Mouse (Mus musculus) urinary bladder, postnatal 25 days (tissue): ENCODE measurements at regions not wholly inside any gene's neighbourhood (a gene's known extent, or its start where the extent isn't known, plus 50 kb on each side); places are given as distances from the start of the nearest gene placed in this dataset.

Experiments used
- DNase-seq: peaks from one replicate; pipeline ENCODE4 v3.0.0; 2022; ENCODE audit warnings: low spot score

GRCm38 (mm10) chr3:34522054-34522684 lies 128.0 kb upstream of the Sox2 start:
- DNase-seq, result no peak

GRCm38 (mm10) chr3:34521357-34522053 lies 128.7 kb upstream of the Sox2 start:
- no peak for DNase-seq

- no peak for DNase-seq
Observed at GRCm38 (mm10) chr3:34512503-34513145, 137.6 kb upstream of the Sox2 start.

- DNase-seq, result no peak
Observed at GRCm38 (mm10) chr3:34510723-34511122, 139.5 kb upstream of the Sox2 start.

GRCm38 (mm10) chr3:34509160-34509559 lies 141.0 kb upstream of the Sox2 start:
- no peak for DNase-seq

DNA sequence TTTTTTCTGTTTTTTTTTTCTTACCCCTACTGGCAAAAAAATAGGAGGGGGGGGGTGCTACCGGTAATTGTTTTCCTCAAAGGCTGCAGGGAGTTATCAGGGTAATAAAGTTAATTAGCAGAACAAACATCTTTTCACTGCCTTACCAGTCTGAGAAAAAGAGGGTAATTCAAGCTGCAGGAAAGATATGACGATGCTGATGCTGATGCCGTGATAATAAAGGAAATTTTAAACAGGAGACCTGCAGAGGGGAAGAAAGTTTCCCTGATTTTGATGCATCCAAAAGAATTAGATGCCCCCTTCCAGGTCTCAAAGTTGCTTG lies 145.7 kb upstream of the Sox2 start:
- no peak for DNase-seq

- no peak for DNase-seq
Observed at GRCm38 (mm10) chr3:34503874-34504572, 146.2 kb upstream of the Sox2 start.

GRCm38 (mm10) chr3:34496839-34497238 lies 153.4 kb upstream of the Sox2 start:
- DNase-seq, result no peak

DNA sequence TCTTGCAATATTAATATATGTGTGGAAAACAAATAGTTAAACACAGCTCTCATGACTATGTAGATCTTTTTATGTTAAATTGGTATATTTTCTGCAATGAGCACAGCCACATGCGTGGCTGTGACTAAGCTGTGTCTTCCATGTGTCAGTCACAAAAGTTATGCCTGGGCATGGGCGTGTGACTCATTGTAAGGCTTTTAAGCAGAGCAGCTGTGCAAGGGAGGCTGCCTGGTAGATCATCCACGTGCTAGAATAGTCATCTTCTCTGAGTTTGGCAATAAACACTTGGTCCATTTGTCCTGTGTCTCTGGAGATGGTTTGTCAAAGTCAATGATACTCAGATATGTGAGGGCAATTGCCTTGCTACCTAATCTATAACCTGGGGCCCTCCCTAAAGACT lies 154.6 kb upstream of the Sox2 start:
- DNase-seq, result no peak

DNA sequence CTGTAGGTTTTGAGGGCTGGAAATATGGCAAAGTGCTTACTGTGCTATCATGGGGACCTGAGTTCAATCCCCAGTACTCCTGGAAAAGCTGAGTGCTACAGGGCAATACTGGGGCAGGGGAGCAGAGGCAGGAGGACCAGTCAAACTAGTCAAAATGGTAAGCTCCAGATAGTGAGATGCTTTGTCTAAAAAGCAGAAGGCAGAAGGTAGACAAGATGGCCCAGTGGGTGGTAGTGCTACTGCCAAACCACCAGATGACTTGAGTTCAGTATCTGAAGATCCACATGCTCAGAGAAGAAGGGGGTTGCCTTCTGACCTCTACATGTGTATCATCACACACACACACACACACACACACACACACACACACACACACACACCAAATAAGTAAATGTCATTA lies 156.3 kb upstream of the Sox2 start:
- no peak for DNase-seq

GRCm38 (mm10) chr3:34489008-34489407 lies 161.2 kb upstream of the Sox2 start:
- DNase-seq, result no peak

DNA sequence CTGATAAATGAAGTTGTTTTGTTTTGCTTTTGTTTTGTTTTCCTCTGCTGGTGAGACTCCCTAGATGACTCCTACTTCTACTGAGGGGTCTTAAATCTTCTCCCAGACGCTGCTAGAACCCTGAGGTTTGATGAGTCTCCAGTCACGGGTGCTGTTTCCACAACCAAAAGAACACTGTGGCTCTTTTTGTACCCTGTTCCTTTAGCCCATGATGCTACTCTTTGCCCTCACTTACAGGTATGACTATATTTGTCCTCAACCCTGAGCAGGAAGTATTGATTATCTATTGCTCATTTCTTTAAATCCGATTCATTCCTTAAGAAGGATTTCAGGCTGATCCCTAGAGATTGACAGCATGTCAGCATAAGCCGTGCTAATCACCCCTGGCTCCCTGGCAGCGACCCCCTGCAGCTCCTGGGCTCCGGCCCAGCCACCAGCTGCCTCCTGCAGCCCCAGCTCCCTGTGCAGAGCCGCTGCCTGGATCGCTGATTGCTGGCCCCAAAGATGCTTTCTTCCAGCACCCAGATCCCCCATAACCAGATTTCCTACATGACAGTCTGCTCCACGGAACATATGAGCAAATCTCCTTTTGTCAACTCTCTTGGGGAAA lies 163.7 kb upstream of the Sox2 start:
- no peak for DNase-seq

DNA sequence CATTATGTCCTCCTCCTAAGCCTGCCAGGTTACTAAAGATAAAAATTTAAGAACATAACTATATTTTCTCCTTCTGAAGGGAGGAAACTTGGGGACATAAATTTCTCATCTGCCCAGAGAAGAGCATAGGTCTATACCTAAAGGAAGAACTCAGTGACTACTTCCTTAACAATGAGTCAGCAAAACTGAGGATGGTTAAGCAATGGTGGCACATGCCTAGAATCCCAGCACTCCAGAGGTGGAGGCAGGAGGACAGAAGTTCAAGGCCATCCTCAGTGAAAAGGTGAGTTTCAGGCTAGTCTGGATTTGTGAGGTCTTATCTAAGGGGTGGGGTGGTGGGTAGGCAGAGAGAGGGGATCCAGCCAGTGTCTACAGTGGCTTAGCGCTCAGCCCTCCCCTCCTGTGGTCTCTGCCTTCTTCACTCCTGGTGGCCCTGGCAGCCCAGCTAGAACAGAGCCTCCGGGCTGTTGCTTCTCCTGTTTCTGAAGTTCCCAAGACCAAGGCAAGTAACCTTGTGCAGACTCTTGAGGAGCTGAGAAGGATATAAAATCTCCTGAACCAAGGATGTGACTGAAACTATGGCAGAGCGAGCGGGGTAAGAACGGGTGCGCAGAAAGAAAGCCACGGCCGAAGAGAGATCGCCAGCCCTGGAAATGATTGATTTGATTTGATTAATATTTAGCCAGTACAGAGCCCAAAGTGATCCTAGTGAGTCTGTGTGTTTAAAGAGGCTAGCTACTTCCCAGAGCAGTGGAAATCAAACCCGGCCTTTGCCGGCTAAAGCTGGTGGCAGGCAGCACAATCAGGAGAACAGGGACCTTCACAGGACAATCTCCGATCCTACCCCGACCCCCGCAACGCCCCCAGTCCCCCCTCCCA lies 164.6 kb upstream of the Sox2 start:
- DNase-seq, result no peak

GRCm38 (mm10) chr3:34483934-34484333 lies 166.3 kb upstream of the Sox2 start:
- no peak for DNase-seq

DNA sequence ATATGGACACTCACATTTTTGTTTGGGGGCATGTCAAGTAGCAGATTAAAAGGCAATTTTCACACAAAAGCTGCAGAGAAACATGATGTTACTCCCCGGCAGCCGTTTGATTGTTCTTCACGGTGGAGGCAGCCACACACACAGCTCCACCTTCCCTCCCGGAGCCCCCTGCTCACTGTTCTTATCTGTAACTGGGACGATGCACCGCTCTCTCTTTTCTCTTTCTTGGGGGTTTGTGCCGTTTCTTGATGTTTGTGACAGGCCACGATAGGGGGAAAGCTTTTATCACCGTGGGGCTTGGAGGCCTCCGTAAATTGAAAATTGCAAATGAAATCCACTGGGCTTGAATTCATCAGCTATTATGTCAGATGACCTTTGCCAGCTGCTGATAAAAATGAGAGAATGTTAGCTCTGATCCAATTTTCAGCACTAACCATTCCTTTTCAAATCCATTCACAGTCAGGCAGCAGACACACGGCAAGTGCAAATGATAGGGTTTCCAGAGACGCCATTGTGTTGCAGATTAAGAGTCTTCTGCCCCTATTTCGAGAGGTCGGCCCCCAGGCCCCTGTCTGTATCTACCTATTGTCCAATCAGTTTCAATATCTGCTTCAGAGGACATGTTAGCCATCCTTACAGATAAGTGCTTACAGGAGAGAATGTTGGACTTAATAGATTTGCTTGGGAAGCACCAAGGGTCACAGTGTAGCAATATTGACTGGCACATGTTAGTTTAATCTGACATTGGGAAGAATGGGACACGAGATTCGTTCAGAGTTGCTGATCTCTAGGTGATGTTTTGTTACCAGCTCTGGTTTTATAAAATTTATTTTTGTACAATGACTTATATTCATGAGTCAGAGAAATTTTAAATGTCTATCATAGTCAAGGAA lies 168.1 kb upstream of the Sox2 start:
- DNase-seq, result no peak

DNA sequence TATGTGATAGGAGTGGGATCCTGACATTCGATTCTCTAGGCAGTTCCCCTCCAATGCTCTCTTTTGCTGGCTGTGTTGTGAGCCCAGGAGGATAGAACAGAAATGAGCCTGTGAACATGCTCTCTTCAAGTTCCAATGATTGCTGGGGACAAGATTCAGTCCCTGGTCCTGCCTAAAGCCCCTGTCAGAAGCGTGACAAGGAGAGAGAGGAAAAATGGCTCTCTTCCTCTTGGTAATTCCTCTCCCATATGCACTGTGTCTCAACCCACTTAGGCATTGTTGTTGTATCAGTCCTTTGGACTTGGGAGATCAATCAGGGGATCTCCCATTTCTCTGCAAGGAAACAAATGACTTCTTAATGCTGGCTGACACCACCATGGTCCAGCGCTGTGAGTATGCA lies 168.9 kb upstream of the Sox2 start:
- no peak for DNase-seq

- no peak for DNase-seq
Observed at GRCm38 (mm10) chr3:34474126-34474525, 176.1 kb upstream of the Sox2 start.

DNA sequence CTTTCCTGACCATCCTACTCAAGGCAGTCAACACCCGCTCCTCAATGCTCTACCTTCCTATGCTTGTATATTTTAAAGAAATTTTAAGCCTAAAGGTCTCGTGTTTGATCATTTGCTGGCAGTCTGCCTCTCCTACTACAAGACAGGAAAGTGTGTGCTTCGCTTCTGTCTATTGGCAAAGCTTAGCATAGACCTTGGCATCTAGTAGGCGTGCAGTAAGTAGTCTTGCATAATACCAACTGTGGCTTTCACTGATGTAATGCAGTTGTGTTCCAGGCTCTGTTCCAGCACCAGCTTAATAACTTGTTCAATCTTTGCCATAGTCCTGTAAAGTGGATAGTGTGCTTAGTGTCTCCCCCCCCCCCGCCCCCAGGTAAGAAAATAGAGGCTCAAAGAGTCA lies 179.5 kb upstream of the Sox2 start:
- no peak for DNase-seq

DNA sequence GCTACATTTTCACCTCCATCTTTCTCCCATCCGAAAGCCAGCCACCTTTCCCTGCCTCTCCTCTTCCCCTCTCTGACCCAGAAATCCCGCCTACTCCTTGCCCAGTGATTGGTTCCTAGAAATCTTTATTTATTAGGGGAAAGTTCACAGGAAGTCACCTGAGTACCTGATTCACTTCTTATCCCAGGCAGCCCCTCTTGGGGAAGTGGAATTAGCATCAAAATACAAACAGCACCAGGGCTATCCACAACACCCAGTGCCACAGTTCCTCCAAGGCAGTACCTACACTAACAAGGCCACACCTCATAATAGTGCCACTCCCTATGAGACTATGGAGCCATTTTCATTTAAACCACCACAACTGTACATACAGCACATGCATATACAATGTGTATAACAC lies 180.3 kb upstream of the Sox2 start:
- no peak for DNase-seq

DNA sequence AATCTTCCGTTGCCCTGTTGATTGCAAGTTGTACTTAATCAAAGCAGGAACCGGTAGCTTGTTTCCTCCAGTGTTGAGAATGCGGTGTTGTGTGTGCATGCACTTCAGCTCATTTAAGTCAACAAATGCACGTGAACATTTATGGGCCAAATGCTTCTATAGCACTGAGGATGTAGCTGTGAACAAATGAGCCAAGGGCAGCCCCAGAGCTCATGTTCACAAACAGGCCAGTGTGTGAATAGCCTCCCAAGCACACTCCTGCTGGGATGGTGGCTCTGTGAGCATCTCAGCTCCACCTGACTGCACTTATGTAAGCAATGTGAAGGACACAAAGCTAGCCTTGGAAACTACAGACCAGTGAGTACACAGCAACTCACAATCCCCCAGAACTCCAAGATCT lies 183.9 kb upstream of the Sox2 start:
- DNase-seq, result no peak
